Mouse (Mus musculus) limb, embryonic 14.5 days (tissue): ENCODE data around the gene Lrba. TPM values are rescaled to one million over a fixed set of nuclear protein-coding genes. Genes with fewer than 3 reads are reported as not detected.
A peak's percentile ranks its signal among the peaks of the same experiment; 100 is the strongest.

Source experiments
- ATAC-seq: fragments of 200-750 bp; cut with Nextera tagmentation; 2 replicates; pipeline ENCODE4 v1.8.0; 2017; ENCODE audit warnings: low read depth, moderate number of reproducible peaks, moderate TSS enrichment; ENCODE audit not compliant: low FRiP score
- DNase-seq: peaks from one replicate; pipeline ENCODE4 v3.0.0-alpha.2; 2015; ENCODE audit warnings: low spot score
- H3K27ac ChIP-seq: fragments of 300-500 bp; sonication (generic); replicated peaks from 2 replicates; pipeline ENCODE4 v1.5.1; 2014; ENCODE audit warnings: low read depth, mild to moderate bottlenecking, low read length, moderate library complexity, mixed read lengths
- H3K27me3 ChIP-seq: fragments of 300-500 bp; sonication (generic); 2 replicates; pipeline ENCODE4 v1.6.1; 2014; ENCODE audit warnings: low read length, mixed read lengths; ENCODE audit not compliant: control insufficient read depth, insufficient read depth
- H3K36me3 ChIP-seq: fragments of 300-500 bp; sonication (generic); 2 replicates; pipeline ENCODE4 v1.6.1; 2014; ENCODE audit warnings: mild to moderate bottlenecking, low read length, moderate library complexity, mixed read lengths; ENCODE audit not compliant: control insufficient read depth, insufficient read depth
- H3K4me1 ChIP-seq: fragments of 300-500 bp; sonication (generic); 2 replicates; pipeline ENCODE4 v1.6.1; 2014; ENCODE audit warnings: antibody characterized with exemption, low read length, mixed read lengths; ENCODE audit not compliant: control insufficient read depth, insufficient read depth
- H3K4me2 ChIP-seq: fragments of 300-500 bp; sonication (generic); replicated peaks from 2 replicates; pipeline ENCODE4 v1.6.1; 2014; ENCODE audit warnings: low read depth, mild to moderate bottlenecking, low read length, moderate library complexity; ENCODE audit not compliant: severe bottlenecking
- H3K4me3 ChIP-seq: fragments of 300-500 bp; sonication (generic); replicated peaks from 2 replicates; pipeline ENCODE4 v1.5.1; 2014; ENCODE audit warnings: low read length
- H3K9ac ChIP-seq: fragments of 300-500 bp; sonication (generic); 2 replicates; pipeline ENCODE4 v1.6.1; 2014; ENCODE audit warnings: mild to moderate bottlenecking, low read depth, low read length, moderate library complexity; ENCODE audit not compliant: severe bottlenecking
- H3K9me3 ChIP-seq: fragments of 300-500 bp; sonication (generic); 2 replicates; pipeline ENCODE4 v1.6.1; 2016; ENCODE audit warnings: low read length; ENCODE audit not compliant: control insufficient read depth
- POLR2A ChIP-seq: fragments of 200-500 bp; IDR thresholded peaks from 2 replicates; pipeline ENCODE4 v1.8.0; 2012; ENCODE audit warnings: inconsistent platforms, mild to moderate bottlenecking, moderate library complexity, borderline replicate concordance; ENCODE audit not compliant: insufficient read depth, insufficient read length; ENCODE audit errors: extremely low read depth
- WGBS: fragments of 180-500 bp; shearing (Covaris S2); extraction: QIAGEN DNeasy Blood & Tissue Kit; methylation state at CpG from one replicate; pipeline ENCODE4 v1.1.7; 2014; 5-methylcytosine and 5-hydroxymethylcytosine counted together
- polyA plus RNA-seq, 2 experiments: library from polyadenylated mRNA; depleted of rRNA in 1 of 2; stranded (reverse) in 1 of 2; unstranded in 1 of 2; fragments of >200 nt; fragmentation: Nextera tagmentation in 1 of 2; extraction: Ambion mirVana in 1 of 2; gene quantifications; 2 replicates each; pipeline versions ENCODE4 v1.2.1 to v1.2.3; 2012 to 2014

The Lrba gene
- polyA plus RNA-seq, 2 experiments = 8.9 to 13.6 TPM

DNA sequence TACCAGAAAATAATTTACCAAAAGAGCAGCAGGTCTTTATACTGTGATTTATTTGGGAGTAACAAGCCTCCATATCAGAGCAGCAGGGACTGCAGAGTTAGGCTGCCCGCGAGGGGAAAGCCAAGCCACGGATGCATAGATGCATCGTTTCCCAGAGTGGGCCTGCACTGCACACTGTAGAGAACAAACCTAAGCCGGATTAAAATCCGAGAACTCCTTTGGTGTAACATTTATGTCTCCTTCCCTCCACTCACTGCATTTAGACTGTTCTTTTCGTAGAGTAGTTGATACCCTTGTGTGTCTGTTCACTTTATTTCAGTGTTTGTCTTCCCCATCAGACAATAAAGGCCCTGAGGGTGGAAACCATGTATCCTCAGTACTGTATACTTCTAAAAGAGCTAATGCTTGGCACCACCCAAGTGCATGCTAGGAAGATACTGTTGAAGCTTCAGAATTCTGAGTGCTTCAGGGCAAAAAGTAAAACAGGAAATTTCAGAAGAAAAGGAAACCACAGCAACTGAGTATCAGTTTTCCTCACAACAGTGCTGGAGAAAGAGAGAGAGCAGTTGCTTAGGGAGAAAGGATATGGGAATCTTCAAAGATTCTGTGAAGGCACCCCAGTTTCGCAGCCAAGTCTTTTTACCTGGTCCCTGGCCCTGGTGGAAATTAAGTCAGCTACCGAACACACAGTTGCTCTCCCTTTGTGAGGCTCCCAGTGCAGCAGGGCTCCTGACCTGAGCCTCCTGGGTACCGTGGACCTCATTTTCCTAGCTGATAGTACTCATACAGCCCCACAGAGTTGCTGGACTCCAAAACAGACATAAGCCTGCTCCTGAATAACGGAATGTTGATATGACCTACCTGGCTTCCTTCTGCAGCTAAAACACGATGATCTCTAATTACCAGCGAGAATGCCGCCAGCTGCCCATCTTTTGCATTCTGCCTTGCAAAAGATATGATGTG is 530.4 kb downstream of the Lrba start:
- ATAC-seq (no peak), DNase-seq (no peak)
- H3K4me2 ChIP-seq = 0 out of 2 replicates have a peak overlapping the region, but pooled peaks have one; percentile 6
- no peak for TF ChIP-seq POLR2A
- no peaks in the 10 kb centered on the region for H3K9me3 ChIP-seq
- no peaks in the 10 kb centered on the region for H3K27me3 ChIP-seq
- peaks cover 16% of the 10 kb centered on the region for H3K4me1 ChIP-seq
- H3K9ac ChIP-seq = peak overlapping the region; percentile 34; the same call in 1 of the 2 replicates
- H3K4me3 ChIP-seq = no peak overlapping the region
- peak overlapping the region; percentile 67 for H3K27ac ChIP-seq
- no peaks in the 10 kb centered on the region for H3K36me3 ChIP-seq
- 45% methylated on average over 14 of the region's 14 CpGs for WGBS

DNA sequence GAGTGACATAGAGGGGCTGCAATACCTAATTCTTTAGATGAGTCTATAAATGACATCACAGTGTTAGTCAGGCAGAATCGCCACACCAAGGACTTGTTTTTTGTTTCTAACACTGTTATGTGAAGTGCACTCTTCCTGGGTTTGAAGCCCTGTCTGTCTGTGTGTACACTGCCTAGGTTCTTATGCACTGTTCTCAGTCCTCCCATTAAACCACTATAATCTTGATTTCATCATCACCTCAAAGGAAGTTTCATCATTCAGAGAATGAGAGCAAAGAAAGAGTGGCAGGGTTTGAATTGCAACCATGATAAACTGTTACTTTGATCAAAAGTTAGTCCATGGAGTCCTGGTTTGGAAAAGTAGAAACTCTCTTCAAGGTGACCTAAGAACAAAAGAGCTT is 532.1 kb downstream of the Lrba start:
- H3K9ac ChIP-seq = no peak overlapping the region
- no peak for ATAC-seq
- no peak overlapping the region for H3K4me3 ChIP-seq
- H3K4me2 ChIP-seq = no peak overlapping the region
- H3K36me3 ChIP-seq = no peaks in the 10 kb centered on the region
- no peak for TF ChIP-seq POLR2A
- peaks cover 16% of the 10 kb centered on the region for H3K4me1 ChIP-seq
- no peak for DNase-seq
- WGBS = 63% methylated on average over 1 of the region's 1 CpGs
- H3K27me3 ChIP-seq = no peaks in the 10 kb centered on the region
- no peaks in the 10 kb centered on the region for H3K9me3 ChIP-seq
- H3K27ac ChIP-seq = no peak overlapping the region

DNA sequence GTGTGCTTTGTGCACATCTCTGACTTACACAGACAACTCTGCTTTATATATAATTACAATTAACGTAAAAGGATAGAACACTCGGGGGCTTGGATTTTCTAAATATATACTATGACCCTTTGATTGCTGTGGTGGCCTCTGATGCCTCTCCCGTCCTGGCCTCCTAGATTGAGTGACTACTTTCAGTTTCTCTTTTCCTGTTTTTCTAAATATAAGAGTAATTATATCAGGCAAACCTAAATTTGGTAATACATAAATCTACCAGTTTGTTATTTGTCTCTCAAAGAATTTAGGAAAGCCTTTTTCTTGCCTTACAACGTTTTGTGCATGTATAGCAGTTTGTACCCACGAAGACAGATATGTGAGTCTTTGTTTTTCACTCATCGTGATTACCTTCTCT is 534.2 kb downstream of the Lrba start:
- peak overlapping the region; percentile 61 for H3K27ac ChIP-seq
- TF ChIP-seq POLR2A = no peak
- H3K4me3 ChIP-seq = peak overlapping the region; percentile 6
- no peak for ATAC-seq
- no peak for DNase-seq
- H3K9ac ChIP-seq = peak overlapping the region; percentile 39; the same call in 1 of the 2 replicates
- H3K36me3 ChIP-seq = no peaks in the 10 kb centered on the region
- peak overlapping the region; percentile 33 for H3K4me2 ChIP-seq
- WGBS = 58% methylated on average over 6 of the region's 6 CpGs
- H3K9me3 ChIP-seq = no peaks in the 10 kb centered on the region
- H3K27me3 ChIP-seq = no peaks in the 10 kb centered on the region
- peaks cover 16% of the 10 kb centered on the region for H3K4me1 ChIP-seq

DNA sequence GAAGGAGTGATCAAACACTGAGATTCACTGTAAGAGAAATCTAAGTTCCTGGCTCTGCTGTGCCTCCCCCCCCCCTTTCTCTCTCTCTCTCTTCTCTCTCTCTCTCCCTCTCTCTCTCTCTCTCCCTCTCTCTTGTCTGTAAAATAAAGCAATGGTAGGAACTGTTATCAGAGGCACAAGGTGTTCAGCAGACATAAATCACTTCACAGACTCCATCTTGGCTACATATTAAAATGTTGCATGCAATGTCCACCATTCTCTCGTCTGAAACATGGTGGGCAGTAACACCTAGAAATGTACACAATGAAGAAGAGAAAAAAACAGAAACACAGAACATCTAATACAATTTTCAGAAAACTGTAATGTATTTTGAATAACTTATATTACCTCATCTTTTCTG is 534.9 kb downstream of the Lrba start:
- no peak for ATAC-seq

DNA sequence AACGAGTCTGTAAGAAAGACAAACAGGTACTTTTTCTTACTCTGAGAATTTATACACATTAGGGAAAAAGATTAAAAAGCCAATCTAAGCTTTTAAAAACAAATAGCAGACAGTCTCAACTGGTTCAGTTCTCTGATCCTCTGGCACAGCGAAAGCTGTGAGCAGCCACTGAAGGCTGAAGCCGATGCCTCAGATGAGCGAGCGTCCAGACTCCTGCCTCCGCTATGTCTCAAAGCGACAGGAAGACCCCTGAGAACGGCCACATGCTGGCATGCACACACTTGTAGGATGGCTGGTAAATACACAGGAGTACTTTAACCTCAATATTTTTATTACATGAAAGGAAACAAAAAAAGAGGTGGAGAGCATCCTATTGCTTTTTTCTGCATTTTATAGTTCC is 535.4 kb downstream of the Lrba start:
- WGBS = 40% methylated on average over 8 of the region's 8 CpGs

More for the DNA sequence above, 534.9 kb downstream of the Lrba start:
- Histone ChIP-seq H3K4me3 (no peak overlapping the region), H3K27ac (0 out of 2 replicates have a peak overlapping the region, but pooled peaks have one; percentile 26), H3K9me3 (no peaks in the 10 kb centered on the region), H3K27me3 (no peaks in the 10 kb centered on the region), H3K9ac (peak overlapping the region; percentile 39; the same call in 1 of the 2 replicates), H3K4me2 (peak overlapping the region; percentile 33), H3K36me3 (no peaks in the 10 kb centered on the region), H3K4me1 (peaks cover 12% of the 10 kb centered on the region)
- 50% methylated on average over 1 of the region's 1 CpGs for WGBS
- no peak for DNase-seq
- no peak for TF ChIP-seq POLR2A

More for the DNA sequence above, 535.4 kb downstream of the Lrba start:
- H3K4me2 ChIP-seq = peak overlapping the region; percentile 39
- H3K27me3 ChIP-seq = no peaks in the 10 kb centered on the region
- no peaks in the 10 kb centered on the region for H3K36me3 ChIP-seq
- H3K4me3 ChIP-seq = no peak overlapping the region
- DNase-seq = no peak
- H3K27ac ChIP-seq = peak overlapping the region; percentile 58; the same call in 1 of the 2 replicates
- no peak for TF ChIP-seq POLR2A
- peak overlapping the region; percentile 47 for H3K9ac ChIP-seq
- H3K9me3 ChIP-seq = no peaks in the 10 kb centered on the region
- H3K4me1 ChIP-seq = peaks cover 10% of the 10 kb centered on the region
- no peak for ATAC-seq
